Mouse (Mus musculus): Measurements from ENCODE around the gene Dst.

GRCm38 (mm10) chr1:34245951-34246641 lies 338.1 kb downstream of the Dst start:
- TF ChIP-seq CTCF (IDR thresholded peaks at IDR 0.05): no peak
- TF ChIP-seq EP300 (IDR thresholded peaks at IDR 0.05; ENCODE audit: insufficient read depth, low read depth, low read length): no peak
- no peak for TF ChIP-seq POLR2A (IDR thresholded peaks at IDR 0.05; ENCODE audit: insufficient read depth, low read depth, low read length)
